In the genomic region with DNA sequence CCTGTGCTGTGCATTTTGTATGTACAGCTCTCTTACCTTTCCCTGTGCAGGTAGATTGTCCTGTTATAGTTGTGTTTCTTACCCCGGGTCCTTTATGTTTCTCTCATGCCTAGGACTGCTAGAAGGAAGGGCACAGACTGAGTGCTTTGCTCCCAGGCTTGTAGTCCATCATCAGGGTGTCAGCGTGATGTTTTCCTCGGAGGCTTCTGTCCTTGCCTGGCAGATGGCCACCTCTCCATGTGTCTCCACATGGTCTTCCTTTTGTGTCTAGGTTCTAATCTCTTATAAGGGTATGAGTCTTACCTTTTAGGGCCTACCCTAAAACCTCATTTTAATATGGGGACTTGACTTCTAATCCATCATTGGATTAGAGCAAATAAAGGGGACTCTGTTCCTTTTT, we compare ENCODE assay signal across 16 mouse cellular contexts. TPM values are rescaled to one million over a fixed set of nuclear protein-coding genes. Genes with fewer than 3 reads are reported as not detected.
DNase-seq lines count a peak whose midpoint lies in the region; ATAC-seq and TF ChIP-seq lines count a peak whose summit lies in the region.
"Had no signal": no experiment of that assay in that cellular context is flagged by ENCODE, and none has a peak within 500 bp of the region (broad histone marks: within the 10 kb centered on the region; RNA-seq: fewer than 3 reads in every experiment).

No protein-coding gene starts in this region.

- 75% methylated on average over 3 of the region's 3 CpGs for WGBS in hindbrain, embryonic 10.5 days
- WGBS in hindbrain, embryonic 13.5 days: 44% methylated on average over 3 of the region's 3 CpGs
- 77% methylated on average over 3 of the region's 3 CpGs for WGBS in midbrain, embryonic 11.5 days
- 69% methylated on average over 3 of the region's 3 CpGs for WGBS in midbrain, embryonic 14.5 days

- no peaks in the 10 kb centered on the region for H3K9me3 ChIP-seq in hindbrain, embryonic 10.5 days
- H3K9me3 ChIP-seq in hindbrain, embryonic 13.5 days: no peaks in the 10 kb centered on the region
- H3K9me3 ChIP-seq in midbrain, embryonic 11.5 days (ENCODE audit: control insufficient read depth, low read length): no peaks in the 10 kb centered on the region
- no peaks in the 10 kb centered on the region for H3K9me3 ChIP-seq in midbrain, embryonic 14.5 days (ENCODE audit: control insufficient read depth, low read length)
- H3K9me3 ChIP-seq: midbrain, embryonic 15.5 days; neural tube, embryonic 12.5 days had no signal

- no peak for DNase-seq in hindbrain, embryonic 10.5 days (ENCODE audit: low spot score)
- DNase-seq in midbrain, embryonic 11.5 days (ENCODE audit: low spot score, missing footprints): peak; percentile 31
- DNase-seq in midbrain, embryonic 14.5 days: no peak
- DNase-seq in cerebellum, postnatal 25 days: peak; percentile 57 to 75
- DNase-seq in gastrocnemius, adult 18-20 months (ENCODE audit: low spot score): no peak
- no peak for DNase-seq in c-Kit-positive CD71-positive TER-119-positive erythroid progenitor cells, embryonic 14.5 days (ENCODE audit: low spot score)
- DNase-seq: heart, postnatal 14 days; kidney, adult 11 months; kidney, postnatal 4 days; lung, postnatal 36 days; retina, postnatal 1 day; spleen, adult 18-20 months had no signal

- TF ChIP-seq POLR2A in myocyte (IDR thresholded peaks at IDR 0.05; ENCODE audit: insufficient read length, low read depth): no peak

- peaks cover 48% of the 10 kb centered on the region for H3K4me1 ChIP-seq in hindbrain, embryonic 10.5 days (replicated peaks)
- peaks cover 59% of the 10 kb centered on the region for H3K4me1 ChIP-seq in hindbrain, embryonic 13.5 days (replicated peaks)
- peaks cover 20% of the 10 kb centered on the region for H3K4me1 ChIP-seq in midbrain, embryonic 11.5 days (ENCODE audit: control insufficient read depth, insufficient read depth, low read length)
- peaks cover 44% of the 10 kb centered on the region for H3K4me1 ChIP-seq in midbrain, embryonic 14.5 days (ENCODE audit: control insufficient read depth, insufficient read depth, low read length)

- H3K79me2 ChIP-seq in myocyte (ENCODE audit: control insufficient read depth, insufficient read depth): peaks cover 88% of the 10 kb centered on the region

- H3ac ChIP-seq in myocyte (ENCODE audit: control insufficient read depth, insufficient read length): no peak overlapping the region

- no peak for ATAC-seq in hindbrain, embryonic 13.5 days (ENCODE audit: low FRiP score)
- ATAC-seq in midbrain, embryonic 11.5 days (ENCODE audit: low FRiP score): no peak
- ATAC-seq in midbrain, embryonic 14.5 days (ENCODE audit: low FRiP score, low TSS enrichment): no peak

- H3K4me3 ChIP-seq in hindbrain, embryonic 10.5 days: no peak overlapping the region
- H3K4me3 ChIP-seq in hindbrain, embryonic 13.5 days: no peak overlapping the region
- no peak overlapping the region for H3K4me3 ChIP-seq in midbrain, embryonic 11.5 days (ENCODE audit: low read depth, low read length)
- no peak overlapping the region for H3K4me3 ChIP-seq in midbrain, embryonic 14.5 days (replicated peaks; ENCODE audit: low read depth, low read length)
- no peak overlapping the region for H3K4me3 ChIP-seq in myocyte
- H3K4me3 ChIP-seq: midbrain, embryonic 15.5 days; neural tube, embryonic 12.5 days had no signal

- no peak overlapping the region for H3K4me2 ChIP-seq in hindbrain, embryonic 13.5 days
- no peak overlapping the region for H3K4me2 ChIP-seq in midbrain, embryonic 11.5 days
- no peak overlapping the region for H3K4me2 ChIP-seq in midbrain, embryonic 14.5 days (ENCODE audit: low read length)
- H3K4me2 ChIP-seq in myocyte (ENCODE audit: low read depth): peak overlapping the region; percentile 26
- H3K4me2 ChIP-seq: midbrain, embryonic 15.5 days; neural tube, embryonic 12.5 days had no signal

- H3K27me3 ChIP-seq in hindbrain, embryonic 10.5 days (ENCODE audit: insufficient read depth, poor library complexity, severe bottlenecking): no peaks in the 10 kb centered on the region
- no peaks in the 10 kb centered on the region for H3K27me3 ChIP-seq in hindbrain, embryonic 13.5 days
- no peaks in the 10 kb centered on the region for H3K27me3 ChIP-seq in midbrain, embryonic 11.5 days (ENCODE audit: control insufficient read depth, insufficient read depth, low read length)
- H3K27me3 ChIP-seq in midbrain, embryonic 14.5 days (ENCODE audit: control insufficient read depth, insufficient read depth, low read length): no peaks in the 10 kb centered on the region
- no peaks in the 10 kb centered on the region for H3K27me3 ChIP-seq in myocyte (ENCODE audit: control insufficient read depth, insufficient read depth, insufficient read length)
- H3K27me3 ChIP-seq: midbrain, embryonic 15.5 days; neural tube, embryonic 12.5 days had no signal

- 0 out of 2 replicates have a peak overlapping the region, but pooled peaks have one; percentile 54 for H3K27ac ChIP-seq in hindbrain, embryonic 10.5 days
- no peak overlapping the region for H3K27ac ChIP-seq in hindbrain, embryonic 13.5 days
- no peak overlapping the region for H3K27ac ChIP-seq in midbrain, embryonic 11.5 days (ENCODE audit: low read depth, low read length)
- H3K27ac ChIP-seq in midbrain, embryonic 14.5 days (replicated peaks; ENCODE audit: low read depth, low read length): no peak overlapping the region
- H3K27ac ChIP-seq: midbrain, embryonic 15.5 days; neural tube, embryonic 12.5 days had no signal

- H3K36me3 ChIP-seq in hindbrain, embryonic 10.5 days: peaks cover 3% of the 10 kb centered on the region
- no peaks in the 10 kb centered on the region for H3K36me3 ChIP-seq in hindbrain, embryonic 13.5 days
- H3K36me3 ChIP-seq in midbrain, embryonic 11.5 days (ENCODE audit: control insufficient read depth, insufficient read depth, low read length): no peaks in the 10 kb centered on the region
- no peaks in the 10 kb centered on the region for H3K36me3 ChIP-seq in midbrain, embryonic 14.5 days (ENCODE audit: control insufficient read depth, insufficient read depth, low read length)
- no peaks in the 10 kb centered on the region for H3K36me3 ChIP-seq in myocyte (ENCODE audit: control insufficient read depth, insufficient read depth)
- H3K36me3 ChIP-seq: midbrain, embryonic 15.5 days; neural tube, embryonic 12.5 days had no signal

- H3K9ac ChIP-seq in hindbrain, embryonic 13.5 days: no peak overlapping the region
- no peak overlapping the region for H3K9ac ChIP-seq in midbrain, embryonic 11.5 days (ENCODE audit: low read length)
- H3K9ac ChIP-seq in midbrain, embryonic 14.5 days (replicated peaks; ENCODE audit: low read length): no peak overlapping the region
- H3K9ac ChIP-seq: midbrain, embryonic 15.5 days; neural tube, embryonic 12.5 days had no signal

TF ChIP-seq in myocyte, 11 proteins besides CTCF, POLR2A, EP300 and RAD21:
- TF ChIP-seq SRF (IDR thresholded peaks at IDR 0.05; ENCODE audit: control insufficient read depth, insufficient read length, low read depth) (no peak), USF1 (IDR thresholded peaks at IDR 0.05; ENCODE audit: low read depth) (no peak), MYOD1 (IDR thresholded peaks at IDR 0.05; ENCODE audit: control insufficient read depth in 1 of 3, insufficient read length in 2 of 3, low read depth in 2 of 3) (no peak), MAX (IDR thresholded peaks at IDR 0.05; ENCODE audit: low read depth) (no peak), E2F4 (IDR thresholded peaks at IDR 0.05; ENCODE audit: insufficient read depth) (no peak), TCF3 (IDR thresholded peaks at IDR 0.05; ENCODE audit: insufficient read length, low read depth) (no peak), MYOG (IDR thresholded peaks at IDR 0.05; ENCODE audit: control insufficient read depth in 1 of 3, insufficient read depth in 1 of 3, insufficient read length in 2 of 3, low read depth in 2 of 3) (no peak), TCF12 (IDR thresholded peaks at IDR 0.05; ENCODE audit: insufficient read depth, poor library complexity, severe bottlenecking) (no peak), CEBPB (IDR thresholded peaks at IDR 0.05; ENCODE audit: insufficient read depth, poor library complexity, severe bottlenecking) (no peak), REST (IDR thresholded peaks at IDR 0.05; ENCODE audit: insufficient read depth, insufficient read length) (no peak), POLR2AphosphoS2 (IDR thresholded peaks at IDR 0.05; ENCODE audit: insufficient read length, low read depth) (no peak)

RNA-seq across cellular contexts. Expression of gene Znrf1, which starts 31.7 kb away (rescaled TPM):
- 29.9 and 52.5 TPM in 2 replicates for polyA plus RNA-seq in hindbrain, embryonic 10.5 days (2016; fragmentation: Nextera tagmentation; extraction: Ambion mirVana)
- polyA plus RNA-seq in hindbrain, embryonic 13.5 days (2015; fragmentation: Nextera tagmentation; extraction: Ambion mirVana): 77.3 and 80.0 TPM in 2 replicates
- 38.6 and 45.6 TPM in 2 replicates for polyA plus RNA-seq in midbrain, embryonic 11.5 days (2014; fragmentation: Nextera tagmentation; extraction: Ambion mirVana)
- polyA plus RNA-seq in midbrain, embryonic 14.5 days (2014; fragmentation: Nextera tagmentation; extraction: Ambion mirVana): 99.2 and 108 TPM in 2 replicates
- polyA plus RNA-seq in myocyte (2012; fragmentation: generic; extraction: Trizol): 39.2 TPM
- total RNA-seq in gastrocnemius, adult 18-20 months (2021): 10 to 100 TPM; 59.5 to 67.8 TPM

RNA-seq across cellular contexts. Expression of gene Wdr59, which starts 45.7 kb away (rescaled TPM):
- 3.8 and 4.8 TPM in 2 replicates for polyA plus RNA-seq in hindbrain, embryonic 10.5 days (2016; fragmentation: Nextera tagmentation; extraction: Ambion mirVana)
- 7.4 and 8.3 TPM in 2 replicates for polyA plus RNA-seq in hindbrain, embryonic 13.5 days (2015; fragmentation: Nextera tagmentation; extraction: Ambion mirVana)
- polyA plus RNA-seq in midbrain, embryonic 11.5 days (2014; fragmentation: Nextera tagmentation; extraction: Ambion mirVana): 2.9 TPM in 2 replicates
- 5.4 and 5.9 TPM in 2 replicates for polyA plus RNA-seq in midbrain, embryonic 14.5 days (2014; fragmentation: Nextera tagmentation; extraction: Ambion mirVana)
- polyA plus RNA-seq in myocyte (2012; fragmentation: generic; extraction: Trizol): 10.2 TPM
- 1 to 10 TPM; 7.5 to 8.3 TPM for total RNA-seq in gastrocnemius, adult 18-20 months (2021)

Comparison
In these comparisons a context has a peak if more than half of its experiments do, and no peak if none do; other contexts are left out.
1. DNase-seq: peak in midbrain, embryonic 11.5 days (single experiment) and cerebellum, postnatal 25 days (2 of 2); none in hindbrain, embryonic 10.5 days (single experiment), midbrain, embryonic 14.5 days (single experiment), gastrocnemius, adult 18-20 months (single experiment) and c-Kit-positive CD71-positive TER-119-positive erythroid progenitor cells, embryonic 14.5 days (single experiment).